Comparison of ENCODE assay signal across 9 mouse cellular contexts in the genomic region with DNA sequence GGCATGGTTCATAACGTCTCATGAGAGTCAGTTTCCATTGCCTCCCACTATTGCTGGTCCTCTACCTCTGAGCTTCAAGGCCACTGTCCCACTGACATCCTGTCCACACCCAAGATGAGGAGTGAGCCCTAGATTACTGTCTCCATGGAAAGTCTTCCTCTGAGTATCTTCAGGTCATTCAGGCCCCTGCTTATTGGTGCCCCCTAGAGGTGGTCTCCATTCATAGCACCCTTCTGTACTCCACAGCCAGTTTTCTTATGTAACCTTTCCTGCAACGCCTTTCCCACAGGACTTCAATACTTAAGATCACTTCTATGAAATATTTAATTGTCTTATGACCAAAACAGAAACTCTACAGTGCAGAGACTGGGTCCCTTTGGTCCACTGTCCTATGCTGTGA.
DNase-seq lines count a peak whose midpoint lies in the region; ATAC-seq and TF ChIP-seq lines count a peak whose summit lies in the region.
"Had no signal": no experiment of that assay in that cellular context is flagged by ENCODE, and none has a peak within 500 bp of the region (broad histone marks: within the 10 kb centered on the region; RNA-seq: fewer than 3 reads in every experiment).

No protein-coding gene starts in this region.

- DNase-seq in cerebellum, adult 11 months, result peak; percentile 15
- peak; percentile 11 to 34 for DNase-seq in kidney, postnatal 36 days
- DNase-seq in kidney, postnatal 10 days, result no peak
- DNase-seq in Patski (ENCODE audit: low read depth, low spot score), result no peak
- peak; percentile 16 to 26 for DNase-seq in cerebellum, postnatal 36 days
- no peak for DNase-seq in spleen, postnatal 36 days (ENCODE audit: low spot score in 2 of 2)
- DNase-seq in ovary, postnatal 10 days (ENCODE audit: low spot score), result no peak

- no peak for ATAC-seq in cerebellum, adult (ENCODE audit: insufficient number of reproducible peaks, low FRiP score, low TSS enrichment)
- ATAC-seq in Patski, result no peak

- POLR2A ChIA-PET in Patski (lab: Charles Lee), result no interaction called here

- in situ Hi-C loops in Patski (cut with MboI; ENCODE audit: low pct_unique_long_range_greater_than_20kb), result no loop called here

- CTCF ChIA-PET in Patski (lab: Charles Lee), result no interaction called here

- H3K27me3 ChIP-seq in Patski, result no peaks in the 10 kb centered on the region
- H3K27me3 ChIP-seq: liver, embryonic 15.5 days had no signal

- peak; percentile 69 for TF ChIP-seq CTCF in Patski (IDR thresholded peaks at IDR 0.05)

Comparison
In these comparisons a context has a peak if more than half of its experiments do, and no peak if none do; other contexts are left out.
1. DNase-seq: peak in cerebellum, adult 11 months (single experiment), kidney, postnatal 36 days (2 of 2) and cerebellum, postnatal 36 days (2 of 2); none in kidney, postnatal 10 days (single experiment), Patski (single experiment), spleen, postnatal 36 days (0 of 2) and ovary, postnatal 10 days (single experiment).